Mouse (Mus musculus) stomach, postnatal 0 days (tissue): ENCODE results near the gene Plk1.
A peak's percentile ranks its signal among the peaks of the same experiment; 100 is the strongest.

Experiments
- CTCF ChIP-seq: IDR thresholded peaks from 2 replicates; pipeline ENCODE4 v1.5.1; 2016; ENCODE audit warnings: antibody characterized with exemption, low read depth, mild to moderate bottlenecking, moderate library complexity
- EP300 ChIP-seq: optimal IDR thresholded peaks from 2 replicates; pipeline ENCODE3; 2016; ENCODE audit warnings: antibody characterized with exemption

DNA sequence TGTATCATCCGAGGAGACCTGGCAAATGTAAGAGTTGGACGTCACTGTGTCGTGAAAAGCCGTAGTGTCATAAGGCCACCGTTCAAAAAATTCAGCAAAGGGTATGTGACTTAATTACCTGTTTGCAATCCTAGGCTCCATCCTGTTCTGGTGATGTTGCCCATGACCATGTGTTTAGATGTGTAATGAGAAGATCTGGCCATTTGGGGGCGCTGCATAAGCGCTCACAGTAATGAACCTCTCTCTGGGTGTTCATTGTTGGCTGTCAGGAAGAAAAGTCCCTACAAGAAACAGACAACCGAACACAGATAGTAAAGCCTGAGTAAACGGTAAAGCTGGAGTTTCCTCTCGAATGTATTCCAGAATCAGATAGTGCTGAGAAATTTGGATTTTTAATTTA, 24.2 kb upstream of the Plk1 start:
- TF ChIP-seq CTCF, result peak; percentile 68
- TF ChIP-seq EP300, result no peak
